Mouse (Mus musculus): ENCODE measurements at regions not wholly inside any gene's neighbourhood (a gene's known extent, or its start where the extent isn't known, plus 50 kb on each side); places are given as distances from the start of the nearest gene placed in this dataset.
A peak's percentile ranks its signal among the peaks of the same experiment; 100 is the strongest.

DNA sequence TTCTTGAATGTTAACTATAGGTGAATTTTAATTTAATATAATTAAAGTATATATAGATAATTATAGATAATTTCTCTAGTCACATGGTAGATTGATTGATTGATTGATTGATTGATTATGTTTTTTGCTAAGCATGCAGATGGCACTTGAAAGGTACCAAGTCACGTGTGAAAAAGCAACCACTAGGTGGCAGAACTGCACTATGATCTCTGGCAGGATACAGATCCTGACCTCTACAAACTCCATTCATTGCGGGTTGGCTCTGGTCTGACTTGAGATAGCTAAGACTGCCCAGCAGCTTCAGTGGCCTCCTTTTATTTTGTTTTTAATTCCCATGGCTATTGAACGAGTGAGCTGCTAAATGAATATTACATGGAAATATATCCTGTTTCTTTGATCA lies 229.7 kb upstream of the Grm3 start:
- peak; percentile 3 for DNase-seq (ENCODE audit: low spot score)

DNA sequence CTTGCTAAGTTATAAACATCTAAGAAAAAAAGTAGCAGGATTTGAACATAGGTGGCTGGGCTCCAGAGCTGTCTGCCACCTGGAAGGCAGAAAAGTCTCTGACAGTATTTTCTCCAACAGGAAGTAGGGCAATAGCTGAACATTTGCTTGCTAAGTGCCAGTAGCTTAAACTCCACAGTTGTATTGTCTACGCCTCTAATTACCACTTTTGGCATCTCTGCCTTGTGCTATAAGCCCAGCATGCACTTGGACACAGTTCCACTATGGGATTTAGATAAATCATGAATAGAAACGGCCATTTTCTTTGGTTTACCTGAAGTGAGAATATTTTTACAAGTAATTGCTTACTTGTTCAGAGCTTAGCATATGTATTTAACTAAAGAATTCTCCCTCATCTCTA lies 213.8 kb upstream of the Grm3 start:
- no peak for DNase-seq (ENCODE audit: low spot score)

DNA sequence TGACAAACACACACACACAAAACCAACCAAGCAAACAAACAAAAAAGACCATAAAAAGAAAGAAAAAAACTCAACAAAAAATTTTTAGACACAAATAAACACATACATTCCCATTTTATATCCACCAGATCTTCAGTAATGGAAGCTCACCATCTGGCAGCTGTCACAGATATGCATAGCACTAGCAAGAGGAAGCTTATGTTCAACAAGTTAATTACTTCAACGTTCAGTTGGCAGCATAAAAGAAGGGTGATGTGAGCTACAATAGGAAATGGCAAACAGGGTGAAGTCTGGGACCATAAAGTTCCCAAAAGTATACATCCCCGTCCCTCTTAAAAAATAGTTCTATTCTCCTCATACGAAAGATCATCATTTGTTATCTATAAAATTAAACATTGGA lies 188.0 kb upstream of the Grm3 start:
- no peak for DNase-seq (ENCODE audit: low spot score)

DNA sequence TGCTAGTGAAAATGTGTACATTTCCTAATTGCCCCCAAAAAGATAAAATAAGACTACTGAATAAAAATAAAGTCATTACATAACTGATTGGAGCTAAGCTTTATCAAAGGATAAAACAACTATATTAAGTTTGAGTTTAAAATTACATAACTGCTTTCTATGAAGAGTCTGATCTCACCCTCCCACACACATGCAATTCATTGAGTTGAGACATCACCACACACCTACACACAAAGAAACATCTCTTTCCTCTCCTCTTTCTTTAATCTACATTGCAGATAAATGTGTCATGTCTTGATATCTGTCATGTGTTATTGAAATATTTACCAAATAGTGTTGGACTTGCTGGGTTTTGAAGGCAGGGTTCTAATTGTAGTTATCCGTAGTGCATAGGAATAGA lies 186.8 kb upstream of the Grm3 start:
- DNase-seq (ENCODE audit: low spot score): no peak

DNA sequence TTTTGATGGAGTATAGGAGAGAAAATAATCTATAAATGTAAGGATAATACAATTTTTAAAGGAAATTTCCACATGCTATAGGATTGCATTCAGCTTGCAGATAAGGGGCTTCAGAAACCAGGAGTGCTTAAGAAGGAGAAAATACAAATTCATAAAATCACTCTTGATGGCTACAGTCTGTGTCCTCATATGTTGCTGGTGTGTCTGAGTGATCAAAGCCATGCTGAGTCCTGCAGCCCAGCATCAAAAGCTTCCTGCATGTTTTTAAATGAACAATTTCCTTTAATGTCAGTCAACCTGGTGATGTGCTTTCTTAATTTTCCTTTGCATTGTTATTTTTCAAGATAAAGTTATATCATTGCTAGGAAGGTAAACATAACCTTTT lies 186.1 kb upstream of the Grm3 start:
- DNase-seq (ENCODE audit: low spot score): no peak

DNA sequence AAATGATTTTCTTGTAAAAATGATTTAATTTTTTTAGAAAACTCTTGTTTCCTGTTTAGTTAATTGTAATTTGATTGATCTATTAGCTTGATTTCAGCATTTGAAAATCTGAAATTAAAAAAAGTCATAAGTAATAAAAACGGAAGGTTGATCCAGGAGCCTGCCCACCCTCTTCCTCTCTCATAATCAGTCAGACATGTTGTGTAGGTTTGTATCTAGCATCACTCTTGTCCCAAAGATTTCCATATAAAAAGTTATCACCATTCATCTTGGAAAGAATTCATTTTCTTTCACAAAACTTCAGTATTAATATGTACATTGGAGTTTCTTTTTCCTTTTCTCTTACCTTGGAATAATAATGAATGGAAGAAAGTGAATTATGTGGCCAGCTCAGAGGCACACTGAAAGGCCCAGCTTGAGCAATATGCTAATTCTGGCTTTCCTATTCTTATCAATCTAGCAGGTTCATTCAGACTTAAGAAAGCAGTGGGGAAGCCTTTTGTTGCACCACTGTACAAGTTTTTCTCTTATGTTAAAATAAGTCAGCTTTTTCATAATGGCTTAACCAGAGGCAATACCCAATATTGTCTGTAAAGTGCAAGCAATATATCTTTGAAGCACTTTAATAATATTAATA lies 185.6 kb upstream of the Grm3 start:
- no peak for DNase-seq (ENCODE audit: low spot score)

DNA sequence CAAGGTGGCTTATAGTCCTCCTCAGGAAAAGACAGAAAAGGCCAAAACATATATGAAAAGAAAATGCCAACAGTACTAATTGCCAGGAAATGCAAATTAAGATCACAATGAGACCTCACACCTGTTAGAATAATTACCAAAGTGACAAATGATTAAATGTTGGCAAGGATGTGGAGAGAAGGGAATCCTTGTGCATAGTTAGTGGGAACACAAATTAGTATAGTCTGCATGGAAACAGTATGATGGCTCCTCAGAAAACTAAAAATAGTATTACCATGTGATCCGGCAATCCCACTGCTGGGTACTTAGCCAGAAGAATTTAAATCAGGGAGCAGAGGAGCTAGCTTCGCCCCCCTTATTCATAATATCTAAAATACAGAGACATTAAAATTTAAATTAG lies 170.3 kb upstream of the Grm3 start:
- DNase-seq (ENCODE audit: low spot score): no peak

DNA sequence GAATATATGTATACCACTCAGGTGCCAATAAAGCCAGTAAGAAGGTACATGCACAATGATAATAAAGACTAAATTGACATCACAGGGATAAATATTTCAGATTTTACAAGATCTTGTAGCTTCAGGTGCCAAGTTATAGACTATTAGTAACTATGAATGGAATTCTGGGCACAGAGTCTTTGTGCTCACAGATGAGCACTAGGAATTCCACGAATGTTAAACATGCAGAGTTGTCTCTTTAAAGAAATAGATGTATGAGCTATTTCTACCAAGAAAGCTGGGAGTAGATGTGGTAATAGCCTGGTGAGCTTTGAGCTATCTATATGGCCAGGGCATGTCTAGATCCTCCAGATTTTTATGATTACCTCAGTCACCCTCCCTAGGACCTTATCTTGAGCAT lies 153.1 kb upstream of the Grm3 start:
- DNase-seq (ENCODE audit: low spot score): no peak

DNA sequence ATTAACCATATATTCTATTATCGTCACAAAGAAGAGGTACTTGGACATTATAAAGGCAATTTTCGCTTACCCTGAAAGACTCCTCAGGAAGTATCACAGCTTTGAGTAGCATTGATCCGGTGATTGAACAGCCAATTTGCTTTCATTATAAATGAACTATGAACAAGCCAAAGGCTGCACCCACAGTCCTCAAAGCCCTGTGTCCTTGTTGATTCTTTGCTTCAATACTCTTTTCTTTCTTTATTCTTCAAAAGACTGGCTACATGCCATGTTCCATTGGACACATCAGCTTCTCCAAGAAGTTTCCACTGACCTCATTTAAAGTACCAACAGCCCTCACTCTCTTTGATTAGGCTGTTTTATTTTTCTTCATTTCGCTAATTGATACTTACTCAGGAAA lies 144.1 kb upstream of the Grm3 start:
- no peak for DNase-seq (ENCODE audit: low spot score)

DNA sequence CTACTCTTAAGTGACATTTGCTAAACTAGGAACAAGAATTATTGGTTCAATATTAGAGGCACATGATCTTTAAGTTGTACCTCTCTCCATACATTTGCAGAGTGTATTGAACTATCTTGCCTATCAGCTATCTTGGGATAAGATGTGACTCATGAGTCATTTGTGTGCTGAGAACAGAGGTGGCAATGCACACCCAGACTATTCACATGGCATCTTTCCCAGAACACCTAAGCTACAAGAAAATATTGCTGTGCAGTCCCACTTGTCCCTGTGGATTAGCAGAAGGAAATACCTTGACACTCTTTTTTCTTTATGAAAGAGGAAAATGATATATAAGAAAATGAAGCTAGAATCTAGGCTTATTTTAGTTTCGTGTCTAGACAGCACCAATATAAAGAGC lies 104.8 kb upstream of the Grm3 start:
- no peak for DNase-seq (ENCODE audit: low spot score)

DNA sequence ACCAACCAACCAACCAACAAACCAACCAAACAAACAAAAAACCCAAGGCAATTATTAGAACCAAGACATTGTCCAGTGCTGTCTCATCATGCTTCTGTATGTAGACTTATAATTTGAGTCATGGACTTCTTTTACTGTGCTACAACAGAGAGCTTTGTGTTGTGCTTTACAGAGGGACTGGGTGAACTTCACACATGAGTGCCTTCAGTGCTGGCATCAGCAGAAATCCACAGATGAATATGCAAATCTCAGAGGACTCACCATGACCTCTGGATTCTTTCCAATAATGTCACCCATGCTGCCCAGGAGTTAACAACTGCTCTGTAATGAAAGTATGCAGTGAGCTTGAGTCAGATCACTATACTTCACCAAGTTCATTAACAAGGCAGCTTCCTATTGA lies 76.7 kb upstream of the Grm3 start:
- no peak for DNase-seq (ENCODE audit: low spot score)

DNA sequence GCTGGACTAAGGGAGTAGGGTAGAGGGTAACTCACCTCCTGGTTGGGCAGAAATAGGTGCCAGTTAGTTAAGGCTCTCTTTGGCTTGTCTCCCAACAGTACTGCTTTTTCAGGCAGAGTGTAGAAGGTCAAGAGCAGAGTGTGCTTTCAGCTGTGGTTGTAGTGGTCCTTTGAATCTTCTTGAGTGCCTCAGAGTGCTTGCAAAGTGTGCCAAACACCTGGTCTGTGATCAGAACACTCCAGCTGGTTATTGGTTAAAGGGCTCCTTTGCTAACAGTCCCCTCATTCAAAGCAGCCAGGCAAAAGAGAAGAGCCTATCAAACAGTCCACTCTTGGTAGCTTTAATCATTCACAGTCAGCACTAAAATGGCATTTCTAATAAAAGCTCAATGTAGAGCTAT lies 56.1 kb upstream of the Grm3 start:
- DNase-seq (ENCODE audit: low spot score): no peak

Data from c-Kit-positive CD71-positive TER-119-positive erythroid progenitor cells, embryonic 14.5 days (primary cell).